Mouse (Mus musculus): Measurements from ENCODE around the gene Klra9. TPM values are rescaled to one million over a fixed set of nuclear protein-coding genes. Genes with fewer than 3 reads are reported as not detected.
"Not testable (repeated sequence)": the region's sequence is repeated elsewhere in the genome, so short reads cannot be mapped to it uniquely, and the experiment has no call there.

Klra9 gene
- polyA plus RNA-seq (2011; ENCODE audit: insufficient read length, low read depth, missing spikeins): not detected in 2 replicates

DNA sequence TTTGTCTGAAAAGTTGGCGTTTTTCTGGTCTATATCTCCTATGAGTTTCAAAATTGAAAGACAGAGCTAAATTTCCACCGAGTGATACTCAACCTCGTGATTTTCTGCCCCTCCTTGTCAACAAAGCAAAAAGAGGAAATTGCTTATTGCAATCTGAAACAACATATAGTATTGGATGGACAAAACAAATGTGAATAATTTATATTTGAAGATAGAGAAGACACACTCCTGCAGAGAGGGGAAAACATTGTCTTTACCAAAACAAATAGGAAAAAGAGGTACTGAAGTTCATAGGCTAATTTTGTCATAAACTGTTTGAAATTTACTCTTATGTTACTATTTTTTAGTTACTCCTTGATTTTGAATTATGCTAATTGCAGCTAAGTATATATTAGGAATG, at the start of gene Klra9:
TSS of gene Klra9 (minus strand) at position 101 of the 400 bp plus-strand sequence.
- not testable (repeated sequence) for H3K27ac ChIP-seq (ENCODE audit: insufficient read depth, low read length); H3K4me1 ChIP-seq (ENCODE audit: control insufficient read depth, insufficient read depth, low read length); H3K4me3 ChIP-seq (ENCODE audit: insufficient read depth, low read length)

DNA sequence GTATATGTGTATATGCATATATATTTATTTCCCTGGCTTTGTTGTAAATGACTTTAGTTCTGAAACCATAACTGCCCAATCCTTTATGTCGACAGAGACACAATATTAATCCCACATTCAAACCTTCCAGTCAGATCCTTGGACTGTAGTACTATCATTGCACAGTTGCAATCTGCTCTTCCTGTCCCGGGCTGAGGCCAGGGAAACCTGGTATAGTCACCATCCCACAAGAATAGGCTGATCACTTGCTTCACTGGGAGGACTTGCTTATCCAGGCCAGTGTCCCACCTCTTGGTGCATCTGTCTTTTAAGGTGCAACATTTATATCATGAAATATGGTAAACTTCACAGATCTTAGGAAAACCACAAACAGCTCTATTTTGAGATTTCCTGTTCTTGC, 44.6 kb upstream of the Klra9 start:
- TF ChIP-seq CTCF (IDR thresholded peaks at IDR 0.05; ENCODE audit: borderline replicate concordance, insufficient read depth, low read length) (no peak), POLR2A (IDR thresholded peaks at IDR 0.05; ENCODE audit: low read depth, low read length) (no peak)
- Histone ChIP-seq H3K4me1 (ENCODE audit: control insufficient read depth, insufficient read depth, low read length) (no peaks in the 10 kb centered on the region), H3K27ac (ENCODE audit: insufficient read depth, low read length) (no peak overlapping the region), H3K4me3 (ENCODE audit: insufficient read depth, low read length) (no peak overlapping the region)

DNA sequence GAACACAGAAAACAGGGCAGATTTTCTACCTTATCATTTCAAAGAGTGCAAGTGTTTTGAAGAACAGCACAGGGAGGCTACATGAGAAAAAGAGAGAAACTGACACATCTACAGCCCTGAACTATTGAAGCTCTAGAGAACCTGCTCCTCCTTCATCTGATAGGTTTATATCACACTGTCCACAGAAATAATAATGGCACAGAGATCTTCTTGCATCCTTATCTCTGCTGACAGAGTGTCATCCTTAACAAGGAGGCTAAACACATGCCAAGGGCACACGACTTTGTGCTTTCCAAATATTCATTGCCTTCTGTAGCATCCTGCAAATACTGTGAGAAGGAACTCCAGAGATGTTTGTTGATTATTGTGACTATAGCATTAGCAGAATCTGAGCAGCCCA, 43.7 kb upstream of the Klra9 start:
- H3K27ac ChIP-seq (ENCODE audit: insufficient read depth, low read length): no peak overlapping the region
- no peaks in the 10 kb centered on the region for H3K4me1 ChIP-seq (ENCODE audit: control insufficient read depth, insufficient read depth, low read length)
- no peak overlapping the region for H3K4me3 ChIP-seq (ENCODE audit: insufficient read depth, low read length)
- TF ChIP-seq CTCF (IDR thresholded peaks at IDR 0.05; ENCODE audit: borderline replicate concordance, insufficient read depth, low read length) (no peak), POLR2A (IDR thresholded peaks at IDR 0.05; ENCODE audit: low read depth, low read length) (no peak)

DNA sequence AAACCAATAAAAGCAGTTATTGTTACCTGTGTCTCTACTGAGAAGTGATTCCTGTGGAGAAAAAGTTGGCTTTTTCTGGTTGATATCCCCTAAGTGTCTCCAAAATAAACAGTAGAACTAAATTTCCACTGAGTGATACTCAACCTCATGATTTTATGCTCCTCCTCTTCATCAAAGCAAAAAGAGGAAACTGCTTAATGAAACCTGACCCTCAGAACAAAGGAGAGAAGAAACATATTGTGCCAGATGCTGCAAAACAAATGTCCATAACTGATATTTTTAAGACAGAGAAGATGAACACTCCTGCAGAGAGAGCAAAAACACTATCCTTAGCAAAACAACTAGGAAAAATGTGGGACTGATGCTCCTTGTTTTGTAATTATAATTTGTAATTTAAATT, 40.3 kb upstream of the Klra9 start, which contains the start of gene Klra7:
TSS of gene Klra7 (minus strand) at position 101 of the 400 bp plus-strand sequence.
- Histone ChIP-seq H3K4me3 (ENCODE audit: insufficient read depth, low read length) (no peak within 1 kb of the TSS), H3K4me1 (ENCODE audit: control insufficient read depth, insufficient read depth, low read length) (no peaks in the 10 kb centered on the region)

DNA sequence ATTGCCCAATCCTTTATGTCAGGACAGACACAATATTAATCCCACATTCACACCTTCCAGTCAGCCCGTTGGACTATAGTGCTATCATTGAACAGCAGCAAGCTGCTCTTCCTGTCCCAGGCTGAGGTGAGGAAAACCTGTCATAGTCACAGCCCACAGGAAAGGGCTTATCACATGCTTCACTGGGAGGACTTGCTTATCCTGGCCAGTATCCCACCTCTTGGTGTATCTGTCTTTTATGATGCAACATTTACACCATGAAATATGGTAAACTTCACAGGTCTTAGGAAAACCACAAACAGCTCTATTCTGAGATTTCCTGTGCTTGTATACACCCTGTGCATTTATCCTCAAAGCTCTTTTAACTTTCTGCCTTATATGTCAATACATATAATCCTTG, 4.5 kb upstream of the Klra9 start:
- H3K4me3 ChIP-seq (ENCODE audit: insufficient read depth, low read length); H3K27ac ChIP-seq (ENCODE audit: insufficient read depth, low read length); H3K4me1 ChIP-seq (ENCODE audit: control insufficient read depth, insufficient read depth, low read length): not testable (repeated sequence)

More for the DNA sequence above, 40.3 kb upstream of the Klra9 start, which contains the start of gene Klra7:
- no peak for TF ChIP-seq CTCF (IDR thresholded peaks at IDR 0.05; ENCODE audit: borderline replicate concordance, insufficient read depth, low read length)
- no peak within 1 kb of the TSS for H3K27ac ChIP-seq (ENCODE audit: insufficient read depth, low read length)

DNA sequence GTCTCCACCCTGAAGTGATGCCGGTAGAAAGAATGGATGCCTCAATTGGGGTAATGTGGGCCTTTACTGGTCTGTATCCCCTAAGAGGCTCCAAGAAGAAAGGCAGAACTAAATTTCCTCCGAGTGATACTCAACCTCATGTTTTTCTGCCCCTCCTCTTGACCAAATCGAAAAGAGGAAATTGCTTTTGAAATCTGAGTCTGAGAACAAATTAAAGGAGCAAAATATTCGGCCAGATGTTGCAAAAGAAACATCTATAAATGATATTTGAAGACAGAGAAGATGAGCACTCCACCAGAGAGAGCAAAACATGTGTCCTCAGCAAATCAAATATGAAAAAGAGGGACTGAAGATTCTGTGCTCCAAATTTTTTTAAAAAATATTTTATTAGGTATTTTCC, 63.1 kb downstream of the Klra9 start, which contains the start of gene Klra8:
TSS of gene Klra8 (minus strand) at position 101 of the 400 bp plus-strand sequence.
- not testable (repeated sequence) for H3K4me3 ChIP-seq (ENCODE audit: insufficient read depth, low read length); H3K27ac ChIP-seq (ENCODE audit: insufficient read depth, low read length); H3K4me1 ChIP-seq (ENCODE audit: control insufficient read depth, insufficient read depth, low read length)

Other genes starting within 250 kb of the Klra9 start
- gene Klra6, start 166.2 kb downstream of the Klra9 start, polyA plus RNA-seq (2011; ENCODE audit: insufficient read length, low read depth, missing spikeins): not detected in 2 replicates
- gene Klra4, start 125.8 kb downstream of the Klra9 start, polyA plus RNA-seq (2011; ENCODE audit: insufficient read length, low read depth, missing spikeins): 0.42 and 2.4 TPM in 2 replicates
- gene Klra8, start 63.2 kb downstream of the Klra9 start, polyA plus RNA-seq (2011; ENCODE audit: insufficient read length, low read depth, missing spikeins): not detected in 2 replicates
- gene Klra7, start 40.2 kb upstream of the Klra9 start, polyA plus RNA-seq (2011; ENCODE audit: insufficient read length, low read depth, missing spikeins): not detected in 2 replicates
- gene Klra10, start 88.8 kb upstream of the Klra9 start, polyA plus RNA-seq (2011; ENCODE audit: insufficient read length, low read depth, missing spikeins): not detected in 2 replicates
- gene Klra3, start 144.5 kb upstream of the Klra9 start, polyA plus RNA-seq (2011; ENCODE audit: insufficient read length, low read depth, missing spikeins): not detected in 2 replicates
- gene Klra1, start 193.8 kb upstream of the Klra9 start, polyA plus RNA-seq (2011; ENCODE audit: insufficient read length, low read depth, missing spikeins): not detected in 2 replicates

Data from embryonic fibroblast, embryonic 13.5 days (primary cell).